Mouse (Mus musculus) retina, embryonic 14.5 days (tissue): ENCODE measurements around the gene Tec.

Experiments
- DNase-seq: peaks from one replicate; pipeline ENCODE4 v3.0.0-alpha.2; 2015; ENCODE audit warnings: low spot score

The Tec gene

GRCm38 (mm10) chr5:72853365-72853764, 14.9 kb downstream of the Tec start:
- no peak for DNase-seq

GRCm38 (mm10) chr5:72852301-72852995, 15.8 kb downstream of the Tec start:
- no peak for DNase-seq

DNA sequence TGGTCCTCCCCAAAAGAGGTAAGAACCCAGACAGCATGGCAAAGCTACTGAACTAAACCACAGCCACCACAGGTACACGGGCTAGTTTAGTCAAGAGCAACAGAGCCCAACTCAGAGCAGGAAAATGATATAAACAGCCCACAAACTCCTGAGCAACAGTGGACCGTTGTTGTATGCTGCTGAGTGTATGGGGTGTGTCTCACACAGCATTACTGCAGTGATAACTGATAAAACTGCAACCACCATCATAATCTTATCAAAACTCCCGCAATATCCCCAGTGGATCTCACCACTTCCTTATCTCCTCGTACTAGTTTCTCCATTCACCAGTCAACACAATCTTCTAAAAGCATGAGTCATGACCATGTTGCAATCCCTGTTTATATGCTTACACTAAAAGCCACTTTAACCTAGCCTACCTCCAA, 16.6 kb downstream of the Tec start:
- no peak for DNase-seq

DNA sequence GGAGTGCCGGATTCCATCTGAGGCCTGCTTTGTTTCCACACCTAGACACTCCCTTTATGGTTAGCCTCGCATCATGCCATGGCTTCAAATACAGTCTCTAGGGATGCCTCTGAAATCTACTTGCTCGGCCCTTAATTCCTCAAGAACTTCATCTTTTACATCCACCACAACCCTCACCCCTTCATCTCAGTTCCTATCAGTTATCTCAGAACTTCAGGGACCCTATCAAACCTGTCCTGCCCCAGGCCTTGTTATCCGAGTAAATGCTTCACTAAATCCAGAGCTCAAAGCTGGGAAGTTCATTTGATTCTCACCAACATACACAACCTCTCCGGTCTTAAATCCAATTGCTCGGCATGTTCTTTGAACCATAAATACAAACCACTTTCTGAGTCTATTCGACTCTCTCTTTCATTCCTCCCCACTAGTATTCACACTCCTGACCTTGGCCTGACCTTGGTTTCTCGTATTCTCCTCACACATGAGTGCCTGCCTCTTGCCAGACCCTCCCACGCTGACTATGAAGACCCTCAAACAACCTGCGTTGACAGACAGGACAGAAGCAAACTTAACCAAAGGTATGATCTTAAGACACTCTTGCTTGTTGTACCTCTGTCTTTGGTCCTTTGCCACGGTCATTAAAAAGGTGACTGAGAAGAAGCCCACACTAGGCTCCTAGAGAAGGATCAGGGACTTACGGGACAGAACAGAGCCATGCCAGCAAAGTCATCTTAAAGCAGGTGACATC, 17.2 kb downstream of the Tec start:
- DNase-seq = no peak

- no peak for DNase-seq
These were observed 19.3 kb downstream of the Tec start for GRCm38 (mm10) chr5:72848889-72849435.

GRCm38 (mm10) chr5:72846712-72847111, 21.6 kb downstream of the Tec start:
- no peak for DNase-seq

DNA sequence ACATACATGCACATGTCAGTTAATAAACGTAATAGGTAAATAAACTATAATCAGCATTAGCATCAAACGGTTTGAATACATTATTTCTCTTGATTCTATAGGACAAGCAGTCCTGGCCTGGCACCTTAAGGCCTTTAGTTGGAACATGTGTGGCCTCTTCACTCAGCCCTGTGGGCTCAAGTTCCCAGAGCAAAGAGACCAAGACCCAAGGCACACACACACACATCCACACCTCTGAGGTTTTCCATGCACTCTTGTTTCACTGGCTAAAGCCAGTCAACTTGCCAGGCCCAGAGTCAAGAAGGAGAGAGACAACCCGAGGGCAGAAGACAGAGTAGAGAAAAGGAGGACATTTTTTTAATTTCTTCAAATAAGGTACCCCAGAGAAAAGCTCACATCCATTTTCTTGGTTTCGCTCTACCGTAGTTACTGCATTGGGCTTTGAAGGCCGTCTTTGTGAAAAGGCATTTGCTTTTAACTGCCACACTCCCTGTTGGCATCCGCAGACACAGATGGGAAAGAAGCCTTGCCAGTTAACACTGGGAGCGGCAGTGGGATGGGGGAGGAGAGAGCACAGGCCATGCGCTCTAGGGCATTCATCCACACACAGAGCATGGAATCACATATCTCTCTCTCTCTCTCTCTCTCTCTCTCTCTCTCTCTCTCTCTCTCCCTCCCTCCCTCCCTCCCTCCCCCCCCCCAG, 22.2 kb downstream of the Tec start:
- no peak for DNase-seq

- no peak for DNase-seq
These were observed 23.3 kb downstream of the Tec start for GRCm38 (mm10) chr5:72844776-72845495.

- no peak for DNase-seq
These were observed 24.0 kb downstream of the Tec start for GRCm38 (mm10) chr5:72844294-72844693.

DNA sequence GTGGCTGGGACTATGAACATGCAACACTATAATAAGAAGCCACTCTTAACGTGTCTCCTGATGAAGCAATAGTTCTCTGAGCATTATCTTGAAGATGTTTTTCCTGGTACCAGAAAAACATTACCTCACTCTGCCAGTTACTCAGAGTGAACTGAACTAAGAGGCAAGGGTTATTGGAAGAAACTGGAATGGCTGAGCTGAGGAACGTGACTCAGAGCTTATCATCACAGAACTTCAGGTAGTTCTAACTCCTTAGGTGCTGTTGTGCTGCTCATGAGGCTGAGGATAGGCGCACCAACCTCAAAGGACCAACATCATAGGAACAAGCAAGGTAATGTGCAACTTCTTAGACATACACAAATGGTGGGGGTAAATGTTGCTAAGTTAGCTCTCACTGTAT, 28.6 kb downstream of the Tec start:
- DNase-seq = no peak

DNA sequence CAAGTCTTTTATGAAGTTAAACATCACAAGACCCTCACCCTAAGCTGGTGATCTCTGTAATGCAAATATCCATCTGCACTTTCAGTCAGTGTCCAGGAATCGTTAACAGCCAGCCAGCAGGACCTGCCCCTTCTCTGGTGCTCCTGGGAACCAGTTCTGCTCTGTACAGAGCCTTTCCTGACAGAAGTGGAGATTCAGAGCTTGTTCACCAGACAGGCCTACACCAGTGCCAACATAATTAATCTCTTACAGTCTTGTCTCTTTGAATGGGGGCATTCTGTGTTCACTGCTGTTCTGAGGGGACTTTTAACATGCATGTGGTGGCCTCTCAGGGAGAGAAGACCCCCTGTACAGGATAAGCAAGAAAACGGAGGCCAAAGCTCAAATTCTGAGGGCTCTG, 29.3 kb downstream of the Tec start:
- DNase-seq = no peak

DNA sequence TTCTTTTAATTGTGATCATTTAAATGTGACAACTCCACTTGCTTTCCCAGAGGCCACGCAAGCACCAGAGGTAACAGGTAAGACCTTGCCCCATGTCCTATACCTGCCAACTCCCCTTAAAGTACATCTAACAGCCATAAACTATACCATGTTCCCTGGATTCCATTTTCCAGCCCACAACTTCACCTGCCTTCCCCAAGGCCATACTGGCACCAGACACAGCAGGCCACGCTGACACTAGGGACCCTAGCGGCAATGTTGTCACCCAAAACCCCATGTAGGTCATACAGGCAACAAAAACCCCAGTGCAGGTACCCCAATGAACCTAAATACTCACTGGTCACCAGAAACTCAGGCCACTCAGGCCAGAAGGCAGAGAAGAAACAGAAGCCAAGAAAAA, 32.6 kb downstream of the Tec start:
- no peak for DNase-seq

DNA sequence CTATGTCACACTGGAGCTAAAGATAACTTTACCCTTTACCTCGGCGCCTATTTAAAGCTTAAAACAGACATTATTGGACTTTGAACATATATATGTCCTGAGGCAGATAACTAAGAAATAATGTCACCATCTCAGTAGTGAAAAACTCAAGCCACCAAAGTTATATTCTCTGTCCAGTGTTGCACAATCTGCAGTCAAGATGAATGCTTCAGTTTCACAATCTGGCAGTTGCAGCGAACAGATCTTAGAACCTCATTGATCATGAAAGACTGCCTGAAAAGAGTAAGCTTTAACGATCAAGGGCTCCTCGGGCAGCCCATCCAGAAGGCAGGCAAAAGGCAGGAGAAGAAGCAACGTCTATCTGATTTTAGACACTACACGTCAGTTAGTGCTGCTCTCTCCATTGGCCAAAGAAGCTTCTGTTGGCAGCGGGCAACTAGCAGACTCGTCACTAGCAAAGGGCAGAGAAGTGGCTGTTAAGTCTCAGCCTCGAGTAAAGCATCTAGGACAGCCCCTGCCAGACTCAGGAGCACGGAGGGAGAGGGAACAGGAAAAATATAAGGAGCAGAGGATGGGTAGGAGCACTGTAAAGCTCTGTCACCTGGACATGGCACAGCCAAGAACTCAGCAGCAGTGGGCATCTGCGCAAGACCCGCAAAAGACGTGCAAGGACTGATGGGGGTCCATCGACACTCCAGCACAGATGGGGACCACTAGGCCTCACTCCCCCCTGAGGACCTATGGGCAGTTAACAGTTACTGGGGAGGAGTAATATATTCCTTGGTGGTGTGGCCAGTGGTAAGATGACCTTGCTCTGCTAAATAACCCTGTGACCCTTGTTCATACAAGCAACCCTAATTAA, 35.1 kb downstream of the Tec start:
- DNase-seq = no peak

DNA sequence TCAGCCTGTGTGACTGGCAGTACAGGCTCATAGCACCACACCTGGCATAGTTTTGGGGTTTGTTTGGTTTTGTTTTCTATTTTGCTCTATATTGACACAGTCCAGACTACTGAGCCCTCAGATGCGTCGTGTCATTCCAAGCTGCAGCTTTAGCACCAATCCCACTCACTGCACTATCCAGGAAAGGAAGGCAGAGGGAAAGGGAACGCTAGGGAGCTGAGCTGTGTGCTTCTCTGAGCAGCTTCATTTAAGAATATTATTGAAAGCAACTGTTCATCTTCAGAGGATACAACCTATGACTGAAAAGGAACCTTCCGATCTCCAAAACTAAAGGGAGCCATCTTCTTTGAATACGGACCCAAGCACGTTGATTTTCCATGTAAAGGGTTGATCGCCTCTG, 36.1 kb downstream of the Tec start:
- DNase-seq = no peak

DNA sequence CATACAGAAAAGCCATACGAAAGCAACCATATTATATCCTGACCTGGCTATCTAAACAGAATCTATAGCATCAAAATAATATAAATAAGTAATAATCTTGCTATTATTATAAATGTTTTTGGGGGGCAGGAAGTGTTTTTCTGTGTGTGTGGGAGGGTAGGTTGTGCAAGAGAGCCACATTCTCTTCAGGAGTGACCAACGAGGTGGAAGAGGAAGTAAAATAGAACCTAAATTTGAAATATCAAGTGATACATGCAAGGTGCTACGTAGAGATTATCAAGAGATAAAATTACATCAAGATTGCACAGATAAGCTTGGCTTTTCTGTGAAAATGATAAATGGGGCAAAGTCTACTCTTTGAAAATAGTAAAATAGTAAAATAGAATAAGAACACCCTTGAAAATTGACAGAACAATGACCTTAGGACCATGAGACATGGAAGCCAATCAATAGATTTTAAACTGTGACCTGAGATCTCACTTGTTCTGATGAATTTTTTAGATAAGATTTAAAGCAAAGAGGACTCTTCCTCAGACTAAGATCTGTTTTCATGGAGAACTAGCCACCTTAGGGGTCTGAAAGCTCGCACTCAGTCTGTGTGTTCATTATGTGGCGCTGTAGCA, 37.2 kb downstream of the Tec start:
- DNase-seq = no peak

DNA sequence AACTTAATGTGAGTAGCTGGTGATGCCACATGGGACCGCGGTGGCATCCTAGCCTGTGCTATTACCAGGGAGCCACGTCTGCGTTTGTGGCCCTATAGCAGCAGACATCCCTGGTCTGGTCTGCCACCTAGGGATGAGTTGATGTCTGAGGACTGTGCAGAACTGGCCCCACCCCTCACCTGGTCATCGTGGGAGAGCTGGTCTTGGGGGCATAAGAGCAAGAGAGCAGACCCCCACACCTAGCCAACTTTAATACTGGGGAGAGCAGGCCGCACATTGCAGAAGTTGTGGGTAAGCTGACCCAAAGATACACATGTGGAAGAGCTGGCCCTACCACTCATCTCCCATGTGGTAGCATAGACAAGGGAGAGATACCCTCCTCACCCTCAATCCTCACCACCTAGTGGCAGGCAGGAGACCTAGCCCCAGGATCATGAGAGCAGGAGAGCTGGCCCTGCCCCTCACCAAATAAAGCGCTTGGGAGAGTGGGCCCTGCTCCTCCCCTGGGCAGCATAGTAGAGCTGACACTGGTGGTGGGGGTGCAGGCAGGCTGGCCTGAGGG, 38.7 kb downstream of the Tec start:
- no peak for DNase-seq

DNA sequence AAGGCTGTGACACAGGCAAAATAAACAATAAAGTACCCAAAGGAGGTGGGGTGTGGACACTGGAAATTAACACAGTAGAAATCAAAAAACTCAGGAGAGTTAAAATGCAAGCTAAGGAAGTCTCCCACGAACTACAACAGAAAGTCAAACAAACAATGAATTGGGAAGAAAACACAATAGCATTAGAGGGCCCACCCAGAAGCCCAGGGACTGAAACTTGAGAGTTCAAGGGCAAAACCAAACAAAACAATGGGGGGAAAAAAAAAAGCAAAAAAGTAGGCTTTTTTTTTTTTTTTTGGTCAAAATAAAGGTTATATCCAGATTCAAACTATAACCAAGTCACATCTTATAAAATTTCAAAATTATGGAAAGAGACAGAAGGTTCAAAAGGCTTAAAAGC, 39.9 kb downstream of the Tec start:
- no peak for DNase-seq

DNA sequence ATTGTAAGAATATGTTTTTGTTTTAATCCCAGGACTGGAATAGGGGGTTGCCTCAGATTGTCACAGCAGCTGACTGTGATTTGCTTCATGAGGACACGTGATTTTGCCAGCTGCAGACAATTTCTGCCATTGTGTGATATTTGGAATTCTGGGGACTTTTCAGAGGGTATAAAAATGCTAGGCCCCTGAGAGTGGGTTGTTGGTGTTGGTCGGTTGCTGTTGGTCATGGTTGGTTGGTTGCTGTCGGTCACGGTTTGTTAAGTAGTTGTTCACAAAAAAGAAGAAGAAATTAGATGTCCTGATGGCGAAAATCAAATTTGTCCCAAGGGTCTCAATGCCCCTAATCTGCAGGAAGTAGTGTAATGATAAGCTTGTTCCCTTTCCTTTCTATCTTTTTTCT, 40.8 kb downstream of the Tec start:
- no peak for DNase-seq

- no peak for DNase-seq
These were observed 41.8 kb downstream of the Tec start for GRCm38 (mm10) chr5:72826445-72826844.

GRCm38 (mm10) chr5:72820651-72821050, 47.6 kb downstream of the Tec start:
- DNase-seq = no peak
